Mouse (Mus musculus) mature B cell (primary cell): ENCODE measurements at regions not wholly inside any gene's neighbourhood (a gene's known extent, or its start where the extent isn't known, plus 50 kb on each side); places are given as distances from the start of the nearest gene placed in this dataset.
"Not testable (repeated sequence)": the region's sequence is repeated elsewhere in the genome, so short reads cannot be mapped to it uniquely, and the experiment has no call there.

Experiments
- in situ Hi-C: fragments of 300-500 bp; cut with MboI; formaldehyde crosslinking; loops from 2 replicates; pipeline ENCODE4 v1.14.3; 2019

- in situ Hi-C loops = not testable (repeated sequence)
These were observed 112.1 kb upstream of the Sipa1l1 start for GRCm38 (mm10) chr12:82056782-82057611.

DNA sequence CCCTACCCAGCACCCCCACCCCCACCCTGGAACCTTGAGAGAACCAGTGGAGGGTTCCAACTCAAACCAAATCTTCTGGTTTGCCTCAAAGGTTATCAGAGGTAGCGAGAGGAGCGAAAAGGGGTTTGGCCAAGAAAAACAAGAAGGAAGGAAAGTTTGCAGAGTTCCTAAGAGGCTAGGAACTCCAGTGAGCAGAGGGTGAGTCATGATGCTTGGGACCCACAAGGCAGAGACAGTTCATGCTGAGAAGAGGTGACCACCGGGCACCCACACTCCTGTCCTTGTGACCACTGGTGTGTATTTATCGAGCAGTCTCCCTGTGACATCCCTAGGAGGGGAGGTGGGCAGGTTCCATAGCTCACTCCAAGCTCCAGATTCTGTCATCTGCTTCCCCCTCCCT is 104.1 kb upstream of the Sipa1l1 start:
- in situ Hi-C loops = no loop called here

DNA sequence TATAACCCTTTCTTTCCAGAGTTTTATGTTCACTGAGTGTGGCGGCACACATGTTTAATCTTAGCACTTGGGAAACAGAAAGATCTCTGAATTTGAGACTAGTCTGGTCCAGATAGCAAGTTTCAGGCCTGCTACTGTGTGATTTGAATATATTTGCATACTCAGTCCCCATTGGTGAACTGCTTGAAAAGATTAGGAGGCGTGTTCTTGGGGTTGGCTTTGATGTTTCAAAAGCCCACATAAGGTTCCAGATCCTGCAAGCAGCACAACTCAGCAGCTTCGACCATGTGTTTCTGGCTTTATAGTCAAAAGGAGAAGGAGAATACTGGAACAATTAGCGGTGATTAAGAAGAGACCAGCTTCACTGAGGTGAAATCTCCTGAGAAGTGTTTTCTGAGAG is 102.3 kb upstream of the Sipa1l1 start:
- in situ Hi-C loops = no loop called here

DNA sequence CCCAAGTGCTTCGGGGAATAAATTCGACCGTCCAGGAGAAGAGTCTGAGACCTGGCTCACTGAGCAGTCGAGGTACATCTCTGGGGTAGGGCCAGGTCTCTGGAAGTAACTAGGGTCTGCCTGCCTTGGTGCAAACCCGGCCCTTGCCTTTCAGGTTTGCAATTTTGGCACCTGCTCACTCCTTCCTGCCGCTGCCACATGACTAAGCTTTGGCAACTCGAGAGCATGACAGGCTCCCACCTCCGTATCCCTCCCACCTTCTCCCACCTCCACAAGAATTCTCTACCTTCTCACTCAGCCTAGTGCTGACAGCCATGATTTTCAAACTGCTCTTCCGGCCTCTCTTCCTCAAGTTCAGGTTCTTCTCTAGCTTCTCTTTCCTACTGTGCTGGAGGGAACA is 99.5 kb upstream of the Sipa1l1 start:
- in situ Hi-C loops = no loop called here

DNA sequence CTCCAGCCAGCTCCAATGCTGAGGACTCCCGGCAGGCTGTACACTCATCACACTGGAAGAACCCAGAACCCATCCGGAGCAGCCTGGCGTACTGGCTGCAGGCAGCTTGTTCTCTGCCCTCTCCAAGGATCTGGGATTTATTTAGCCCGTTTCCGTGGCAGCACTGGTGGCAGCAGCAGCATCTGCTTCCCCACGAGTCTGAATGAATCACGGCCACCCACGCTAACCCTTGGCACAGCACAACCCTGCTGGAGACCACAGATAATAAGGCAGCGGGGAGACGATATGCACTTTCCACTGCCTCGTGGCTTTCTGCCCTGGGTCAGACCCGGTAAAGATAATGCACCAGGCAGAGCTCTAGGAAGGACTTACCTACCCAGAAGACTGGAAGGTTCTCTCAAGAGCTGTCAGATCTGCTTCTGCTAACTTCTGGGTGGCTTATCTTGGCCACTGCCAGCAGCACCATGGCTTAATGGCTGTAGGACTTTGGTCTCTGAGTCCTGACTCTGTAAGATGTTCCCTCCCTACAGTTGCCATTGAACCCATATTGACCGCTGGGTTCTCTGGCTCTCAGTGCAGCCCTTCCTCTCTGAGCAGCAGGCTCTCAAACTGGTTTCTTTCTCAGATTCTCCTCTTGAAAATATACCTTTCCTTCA is 96.2 kb upstream of the Sipa1l1 start:
- in situ Hi-C loops = no loop called here

DNA sequence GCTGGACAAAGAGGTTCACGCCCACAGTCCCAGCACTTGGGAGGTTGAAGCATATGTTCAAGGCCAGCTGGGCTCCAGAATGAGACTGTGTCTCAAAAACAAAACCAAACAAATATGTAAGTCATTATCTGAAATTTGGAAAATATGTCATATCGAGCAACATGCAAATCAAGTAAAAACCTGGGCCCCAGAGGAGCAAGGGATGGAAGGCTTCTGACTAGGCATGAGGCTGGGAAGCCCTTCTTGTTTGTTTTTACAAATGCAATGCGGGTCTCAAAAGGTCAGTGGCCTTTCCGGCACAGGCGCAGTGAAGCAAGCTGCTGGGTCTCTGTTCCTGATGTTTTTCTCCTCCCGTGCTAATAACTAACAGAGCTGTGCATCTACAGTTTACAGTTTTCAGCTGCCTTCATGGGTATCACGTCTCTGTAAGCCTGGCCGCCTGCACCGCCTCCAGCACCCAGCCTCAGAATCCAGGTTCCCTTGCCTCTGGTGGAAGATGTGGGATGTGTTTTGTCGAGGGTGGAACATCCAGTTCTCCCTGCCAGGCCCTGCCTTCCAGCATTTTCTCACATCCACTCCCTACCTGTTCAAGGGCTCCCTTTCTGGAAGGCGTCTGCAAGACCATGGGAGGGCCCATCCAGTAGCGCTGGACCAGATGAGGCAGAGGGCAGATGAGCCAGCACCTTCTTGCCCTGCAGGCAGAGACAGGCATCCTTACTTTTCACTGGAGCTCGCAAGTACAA is 93.5 kb upstream of the Sipa1l1 start:
- in situ Hi-C loops = no loop called here

DNA sequence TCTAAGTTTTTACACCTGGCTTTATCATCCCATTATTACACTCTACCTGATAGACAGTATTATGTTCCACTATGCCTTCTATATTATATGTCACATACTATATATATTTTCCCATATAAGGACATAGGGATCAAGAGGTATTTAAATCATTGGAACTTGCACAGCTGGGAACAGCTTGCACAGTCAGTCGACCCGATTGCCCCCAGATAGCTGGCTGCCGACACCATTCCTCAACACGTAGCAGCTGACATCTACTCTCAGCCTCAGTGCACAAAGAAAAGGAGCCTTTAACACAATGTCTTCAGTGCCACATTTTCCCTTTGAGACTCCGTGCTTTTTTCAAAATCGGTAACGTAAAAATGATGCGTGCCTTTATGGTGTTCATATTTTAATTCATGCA is 92.4 kb upstream of the Sipa1l1 start:
- in situ Hi-C loops = no loop called here

DNA sequence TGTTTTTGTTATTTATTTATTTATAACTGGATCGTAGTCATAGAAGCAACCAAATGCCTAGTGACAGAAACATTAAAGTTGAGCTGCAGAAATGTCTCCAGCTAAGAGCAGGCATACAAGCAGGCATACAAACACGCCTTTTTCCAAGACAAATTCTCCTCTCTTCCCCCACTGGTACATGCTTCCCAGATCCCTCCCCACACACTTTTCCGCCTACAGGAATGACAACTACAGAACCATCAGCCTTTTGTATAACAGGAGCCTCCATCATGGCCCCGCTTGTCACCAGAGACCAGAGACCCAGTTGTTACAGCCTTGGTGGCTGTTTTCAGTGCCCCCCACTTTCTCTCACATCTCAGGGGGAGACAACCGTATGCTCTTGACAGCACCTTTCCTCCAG is 91.2 kb upstream of the Sipa1l1 start:
- in situ Hi-C loops = no loop called here

GRCm38 (mm10) chr12:82078740-82079139 is 90.4 kb upstream of the Sipa1l1 start:
- in situ Hi-C loops = no loop called here

DNA sequence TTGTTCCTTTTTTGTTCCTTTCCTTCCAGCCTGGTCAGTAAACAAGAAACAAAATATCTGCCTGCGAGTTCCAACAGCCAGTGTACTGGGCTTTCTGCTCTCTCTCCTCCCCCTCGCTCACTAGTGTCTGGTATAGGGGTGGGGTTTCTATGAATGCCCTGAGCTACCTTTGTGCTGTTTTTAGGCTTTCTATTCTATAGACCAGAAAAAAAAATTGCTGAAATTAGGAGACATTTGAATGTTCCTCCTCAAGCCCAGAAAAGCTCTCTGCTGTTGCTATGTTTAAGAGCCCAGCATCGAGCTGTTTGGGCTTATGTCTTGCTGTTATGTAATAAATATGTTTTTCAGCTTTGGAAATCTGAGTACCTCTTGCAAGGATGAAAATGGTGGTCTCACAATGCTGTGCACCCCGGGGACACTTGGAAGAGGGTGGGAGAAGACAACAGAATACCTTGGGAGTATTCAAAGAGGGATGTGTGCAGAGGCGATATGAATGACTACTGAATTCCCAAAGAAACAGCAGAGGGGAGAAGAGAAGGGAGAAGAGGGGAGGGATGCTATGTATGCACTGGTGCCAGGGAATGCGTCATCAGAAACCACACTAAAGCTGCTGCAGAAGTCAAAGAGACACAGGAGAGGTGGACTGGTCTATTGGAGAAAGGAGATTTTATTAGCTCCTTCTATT is 88.8 kb upstream of the Sipa1l1 start:
- in situ Hi-C loops = no loop called here

DNA sequence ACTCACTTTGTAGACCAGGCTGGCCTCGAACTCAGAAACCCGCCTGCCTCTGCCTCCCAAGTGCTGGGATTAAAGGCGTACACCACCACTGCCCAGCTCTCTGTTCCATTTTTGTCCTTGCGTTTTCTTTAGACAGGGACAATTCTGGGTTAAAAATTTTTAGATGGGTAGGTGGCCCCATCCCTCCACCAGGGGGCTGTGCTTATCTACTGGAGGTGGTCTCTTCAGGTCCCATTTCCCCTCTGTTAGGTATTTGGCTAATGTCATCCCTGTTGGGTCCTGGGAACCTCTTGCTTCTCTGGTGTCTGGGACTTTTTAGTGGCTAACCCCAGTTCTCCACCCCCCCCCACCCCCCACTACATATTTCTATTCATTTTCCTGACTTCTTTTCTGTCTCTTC is 86.5 kb upstream of the Sipa1l1 start:
- in situ Hi-C loops = not testable (repeated sequence)

DNA sequence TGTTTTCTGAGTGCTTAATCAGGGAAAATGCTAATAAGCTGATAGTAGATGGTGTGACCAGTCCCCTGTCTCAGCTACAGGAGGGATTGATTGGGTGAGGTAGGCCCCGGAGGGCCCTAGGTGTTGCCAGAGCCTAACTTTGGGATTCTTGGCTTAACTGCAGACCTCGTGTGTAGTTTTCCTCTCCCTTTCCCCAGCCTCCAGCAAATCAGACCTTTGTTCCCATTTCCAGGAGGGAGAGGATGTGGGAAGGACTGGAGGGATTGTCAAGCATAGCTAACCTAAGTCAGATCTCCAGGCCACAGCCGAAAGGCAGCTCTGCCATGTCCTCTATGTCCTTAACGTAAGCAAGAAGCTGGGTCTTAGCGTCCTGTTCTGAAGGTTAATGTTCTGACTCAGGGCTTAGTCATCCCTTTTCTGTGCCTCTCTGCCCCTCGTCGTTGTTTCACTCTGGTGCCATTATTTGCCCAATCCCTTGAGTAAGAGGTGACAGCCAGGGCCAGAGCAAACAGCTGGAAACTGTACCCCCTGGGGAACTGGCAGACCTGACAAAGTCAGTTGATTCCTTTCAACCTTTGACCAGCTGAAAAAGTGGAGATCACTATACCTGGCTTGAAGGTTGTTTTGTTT is 83.2 kb upstream of the Sipa1l1 start:
- in situ Hi-C loops = no loop called here

DNA sequence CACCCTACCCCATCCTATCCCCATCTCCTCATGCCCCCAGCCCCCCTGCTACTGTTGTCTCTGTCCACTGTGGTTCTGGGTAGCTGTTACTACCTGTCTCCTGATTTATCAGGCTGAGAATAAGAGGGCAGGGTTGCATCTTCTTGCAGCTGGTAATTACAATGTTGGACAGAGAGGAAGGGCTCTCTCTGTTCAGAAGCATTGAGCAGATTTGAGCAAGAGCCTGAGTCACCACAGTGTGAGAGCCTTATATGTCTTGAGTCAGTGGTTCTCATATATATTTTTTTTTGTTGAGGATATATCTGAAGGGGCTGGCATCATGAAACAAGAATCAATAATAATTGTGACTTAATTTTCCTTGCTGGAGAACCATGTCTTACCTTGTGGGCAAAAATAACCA is 82.7 kb upstream of the Sipa1l1 start:
- in situ Hi-C loops = no loop called here

- in situ Hi-C loops = no loop called here
These were observed 79.8 kb upstream of the Sipa1l1 start for GRCm38 (mm10) chr12:82089288-82089687.

- in situ Hi-C loops = no loop called here
These were observed 75.8 kb upstream of the Sipa1l1 start for GRCm38 (mm10) chr12:82093317-82093716.

- in situ Hi-C loops = no loop called here
These were observed 73.7 kb upstream of the Sipa1l1 start for GRCm38 (mm10) chr12:82095396-82095795.

DNA sequence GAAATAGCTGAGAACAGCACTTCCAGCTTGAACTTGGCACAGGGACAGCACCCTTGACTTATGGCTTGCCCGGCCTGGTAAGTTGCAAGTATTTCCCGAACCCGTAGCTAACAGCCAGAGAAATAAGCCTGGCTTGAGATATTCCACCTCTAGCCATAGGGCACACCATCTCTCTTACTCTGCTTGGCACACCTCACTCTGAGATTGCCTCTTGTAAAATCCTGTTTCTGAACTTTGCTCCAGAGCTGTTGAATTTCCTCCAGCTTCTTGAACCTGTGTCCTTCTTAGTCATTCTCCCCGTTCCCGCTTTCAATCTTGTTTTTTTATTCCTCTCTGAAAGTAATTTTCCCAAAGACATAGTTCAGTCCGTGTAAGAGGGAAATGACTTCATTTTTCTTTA is 72.0 kb upstream of the Sipa1l1 start:
- in situ Hi-C loops = no loop called here

DNA sequence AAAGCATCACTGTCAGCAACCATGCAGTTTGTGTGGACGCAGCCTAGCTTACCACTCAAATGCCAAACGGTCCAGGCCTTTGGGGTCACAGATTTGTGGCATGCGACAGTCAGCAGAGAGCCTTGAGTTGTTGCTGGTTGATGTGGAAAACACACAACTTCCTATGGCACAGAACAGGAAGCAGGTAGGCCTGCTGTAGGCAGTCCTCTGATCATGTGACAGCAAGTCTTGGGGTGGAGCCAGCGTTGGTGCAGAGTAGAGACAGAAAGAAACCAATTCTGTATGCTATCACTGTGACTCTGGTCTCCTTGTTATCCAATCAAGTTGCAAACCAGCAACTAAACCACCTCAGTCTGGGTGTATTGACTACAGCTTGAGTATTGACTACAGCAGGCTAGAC is 71.5 kb upstream of the Sipa1l1 start:
- in situ Hi-C loops = no loop called here

DNA sequence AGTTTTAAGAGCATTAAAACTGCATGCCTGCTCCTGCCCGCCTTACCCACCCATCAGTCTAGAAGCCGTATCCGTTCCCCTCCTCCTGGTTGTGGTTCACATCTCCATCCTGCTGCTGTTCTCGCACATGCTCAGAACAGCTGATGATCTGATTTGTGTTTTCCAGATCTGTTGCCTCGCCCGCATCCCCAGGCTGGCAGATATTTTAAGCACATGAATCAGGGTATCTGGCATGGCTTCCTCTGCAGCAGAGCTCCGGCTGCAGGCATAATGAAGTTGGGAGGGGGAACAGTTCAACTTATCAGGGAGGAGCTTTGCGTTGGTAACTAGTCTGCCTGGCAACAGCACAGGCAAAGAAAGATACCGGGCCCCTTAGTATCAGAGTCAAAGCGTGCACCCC is 64.9 kb upstream of the Sipa1l1 start:
- in situ Hi-C loops = loop anchor here (25.0 kb wide), 1 partner anchor 117 kb away; no protein-coding TSS in a partner anchor

- in situ Hi-C loops = loop anchor here (25.0 kb wide), 1 partner anchor 118 kb away; no protein-coding TSS in a partner anchor
These were observed 63.7 kb upstream of the Sipa1l1 start for GRCm38 (mm10) chr12:82105184-82106031.

GRCm38 (mm10) chr12:82115766-82116165 is 53.4 kb upstream of the Sipa1l1 start:
- in situ Hi-C loops = loop anchor here (25.0 kb wide), 1 partner anchor 128 kb away; no protein-coding TSS in a partner anchor
